Mouse (Mus musculus) liver, embryonic 14.5 days (tissue): Measurements from ENCODE around the gene Reep3. TPM values are rescaled to one million over a fixed set of nuclear protein-coding genes. Genes with fewer than 3 reads are reported as not detected.

Experiments used
- ATAC-seq: fragments of 200-750 bp; cut with Nextera tagmentation; 2 replicates; pipeline ENCODE4 v1.8.0; 2017; ENCODE audit warnings: moderate number of reproducible peaks, mild to moderate bottlenecking, moderate library complexity; ENCODE audit not compliant: insufficient read depth
- DNase-seq, 3 experiments: peaks; one replicate each; pipeline ENCODE4 v3.0.0-alpha.2; 2012 to 2013; ENCODE audit warnings: low read depth in 3 of 3, low spot score in 3 of 3
- H3K27ac ChIP-seq: fragments of 300-500 bp; sonication (generic); 2 replicates; pipeline ENCODE4 v1.5.1; 2014; ENCODE audit warnings: moderate library complexity, mild to moderate bottlenecking, control low read depth, inconsistent platforms
- H3K27me3 ChIP-seq: fragments of 300-500 bp; sonication (generic); 2 replicates; pipeline ENCODE4 v1.6.1; 2014; ENCODE audit warnings: mild to moderate bottlenecking, low read length, moderate library complexity; ENCODE audit not compliant: control insufficient read depth, insufficient read depth
- H3K36me3 ChIP-seq: fragments of 300-500 bp; sonication (generic); replicated peaks from 2 replicates; pipeline ENCODE4 v1.6.1; 2014; ENCODE audit warnings: low read depth; ENCODE audit not compliant: control insufficient read depth, insufficient read depth
- H3K4me1 ChIP-seq, 2 experiments: fragments of 200-500 bp in 1 of 2; fragments of 300-500 bp in 1 of 2; sonication (generic) in 1 of 2; replicated peaks; 2 replicates each; pipeline ENCODE4 v1.6.1; 2012 to 2014; ENCODE audit warnings: antibody characterized with exemption in 1 of 2, inconsistent platforms in 1 of 2, low read length in 1 of 2; ENCODE audit not compliant: control insufficient read depth in 2 of 2, insufficient read depth in 2 of 2
- H3K4me2 ChIP-seq: fragments of 300-500 bp; sonication (generic); 2 replicates; pipeline ENCODE4 v1.6.1; 2014; ENCODE audit warnings: low read depth, mild to moderate bottlenecking, control low read depth, moderate library complexity
- H3K4me3 ChIP-seq, 2 experiments: fragments of 200-500 bp in 1 of 2; fragments of 300-500 bp in 1 of 2; sonication (generic) in 1 of 2; 2 replicates each; pipeline ENCODE4 v1.5.1; 2012 to 2014; ENCODE audit warnings: low read depth in 2 of 2, low read length in 2 of 2, mild to moderate bottlenecking in 2 of 2, control low read depth in 1 of 2, inconsistent platforms in 1 of 2, moderate library complexity in 1 of 2; ENCODE audit not compliant: insufficient read depth in 1 of 2
- H3K9ac ChIP-seq: fragments of 300-500 bp; sonication (generic); replicated peaks from 2 replicates; pipeline ENCODE4 v1.6.1; 2014; ENCODE audit warnings: mild to moderate bottlenecking, control low read depth, moderate library complexity
- H3K9me3 ChIP-seq: fragments of 300-500 bp; sonication (generic); 2 replicates; pipeline ENCODE4 v1.6.1; 2016; ENCODE audit warnings: low read length, mixed read lengths; ENCODE audit not compliant: control insufficient read depth
- CTCF ChIP-seq: IDR thresholded peaks from 2 replicates; pipeline ENCODE4 v1.5.1; 2016; ENCODE audit warnings: antibody characterized with exemption, low read depth, control low read depth
- EP300 ChIP-seq: IDR thresholded peaks from 2 replicates; pipeline ENCODE4 v1.6.1; 2016; ENCODE audit warnings: antibody characterized with exemption, low read depth
- WGBS: fragments of 180-500 bp; shearing (Covaris S2); extraction: QIAGEN DNeasy Blood & Tissue Kit; methylation state at CpG from one replicate; pipeline ENCODE4 v1.1.7; 2014; ENCODE audit not compliant: insufficient replicate concordance; 5-methylcytosine and 5-hydroxymethylcytosine counted together
- polyA plus RNA-seq, 2 experiments: library from polyadenylated mRNA; depleted of rRNA in 1 of 2; stranded (reverse) in 1 of 2; unstranded in 1 of 2; fragments of >200 nt; fragmentation: Nextera tagmentation in 1 of 2; extraction: Ambion mirVana in 1 of 2; gene quantifications; 2 replicates each; pipeline versions ENCODE4 v1.2.1 to v1.2.3; 2012 to 2014

Reep3 gene
- polyA plus RNA-seq, 2 experiments: 3.9 to 5.1 TPM

DNA sequence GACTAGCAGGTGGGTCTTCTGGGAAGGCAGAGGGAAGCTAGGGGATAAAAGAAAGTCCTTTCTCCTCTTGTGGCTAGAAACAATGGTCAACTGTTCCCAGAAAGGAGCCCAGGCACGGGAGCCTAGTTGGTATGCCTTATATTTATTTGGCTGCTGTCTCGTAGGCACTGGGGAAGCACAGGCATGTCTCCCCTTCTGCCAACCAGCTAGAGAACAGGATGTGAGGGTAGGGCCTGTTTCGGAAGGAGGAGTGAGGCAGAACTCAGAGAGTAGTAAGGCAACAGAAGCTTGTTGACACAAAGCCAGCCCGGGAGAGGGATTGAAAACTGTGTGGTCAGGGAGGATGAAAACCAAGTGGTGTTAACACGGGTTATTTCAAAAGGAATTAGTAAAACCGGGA is 101.6 kb downstream of the Reep3 start:
- WGBS: 51% methylated on average over 6 of the region's 6 CpGs
- H3K4me3 ChIP-seq: no peak overlapping the region
- no peaks in the 10 kb centered on the region for H3K9me3 ChIP-seq
- ATAC-seq (no peak), DNase-seq (no peak)
- no peak overlapping the region for H3K27ac ChIP-seq
- peak overlapping the region; percentile 20; the same call in 1 of the 2 replicates for H3K4me2 ChIP-seq
- H3K4me1 ChIP-seq: peaks cover 0 to 8% of the 10 kb centered on the region in 2 experiments; a peak in 3 of 4 replicates
- H3K27me3 ChIP-seq: no peaks in the 10 kb centered on the region
- no peak overlapping the region for H3K9ac ChIP-seq
- H3K36me3 ChIP-seq: no peaks in the 10 kb centered on the region
- TF ChIP-seq CTCF: no peak
- TF ChIP-seq EP300: no peak

DNA sequence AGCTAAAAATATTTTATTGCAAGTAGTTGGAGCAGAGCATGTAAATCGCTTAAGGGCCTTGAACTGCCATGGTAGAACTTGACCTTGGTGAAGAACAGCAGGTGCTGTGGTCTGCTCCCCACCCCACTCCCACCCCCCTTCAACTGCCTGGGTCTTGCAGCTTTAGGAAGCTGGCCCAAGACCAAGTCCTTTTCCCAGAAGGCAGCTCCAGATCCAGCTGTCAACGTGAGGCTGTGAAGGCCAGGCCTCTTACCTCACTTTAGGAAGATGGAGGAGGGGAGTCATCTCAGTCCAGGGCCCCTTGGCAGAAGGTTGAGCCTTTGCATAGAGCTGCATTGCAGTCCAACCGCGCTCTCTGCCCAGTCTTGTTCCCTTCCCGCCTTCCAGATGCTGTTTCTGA is 102.3 kb downstream of the Reep3 start:
- peaks cover 0 to 8% of the 10 kb centered on the region in 2 experiments; a peak in 3 of 4 replicates for H3K4me1 ChIP-seq
- H3K4me3 ChIP-seq: no peak overlapping the region
- peak overlapping the region; percentile 20; the same call in 1 of the 2 replicates for H3K4me2 ChIP-seq
- H3K9ac ChIP-seq: no peak overlapping the region
- H3K9me3 ChIP-seq: no peaks in the 10 kb centered on the region
- H3K36me3 ChIP-seq: no peaks in the 10 kb centered on the region
- H3K27me3 ChIP-seq: no peaks in the 10 kb centered on the region
- ATAC-seq (no peak), DNase-seq (no peak)
- WGBS: 40% methylated on average over 5 of the region's 5 CpGs
- TF ChIP-seq EP300 (no peak), CTCF (no peak)
- H3K27ac ChIP-seq: no peak overlapping the region

DNA sequence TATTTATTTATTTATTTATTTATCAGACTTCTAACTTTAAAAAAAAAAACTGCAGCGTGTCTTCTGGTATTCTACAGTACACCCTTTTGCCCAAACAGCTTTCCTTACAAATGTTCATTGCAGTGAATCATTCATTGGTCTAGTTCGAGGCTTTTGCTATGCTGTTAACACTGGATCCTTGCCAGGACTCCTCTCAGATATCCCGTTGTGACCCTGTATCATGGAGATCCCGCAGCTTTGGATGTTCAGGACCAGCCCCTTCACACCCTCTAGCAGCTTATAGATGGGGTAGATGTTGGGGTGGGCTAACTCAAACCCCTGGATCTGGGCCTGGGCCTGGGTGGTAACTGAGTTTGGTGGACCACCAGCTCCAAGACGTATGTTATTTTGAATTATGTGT is 104.2 kb downstream of the Reep3 start:
- Histone ChIP-seq H3K27me3 (no peaks in the 10 kb centered on the region), H3K4me2 (no peak overlapping the region), H3K4me1 (peaks cover 0 to 8% of the 10 kb centered on the region in 2 experiments; a peak in 3 of 4 replicates), H3K27ac (no peak overlapping the region), H3K4me3 (no peak overlapping the region), H3K9ac (no peak overlapping the region), H3K9me3 (no peaks in the 10 kb centered on the region), H3K36me3 (no peaks in the 10 kb centered on the region)
- DNase-seq (no peak), ATAC-seq (no peak)
- WGBS: 60% methylated on average over 5 of the region's 5 CpGs
- no peak for TF ChIP-seq EP300
- no peak for TF ChIP-seq CTCF

DNA sequence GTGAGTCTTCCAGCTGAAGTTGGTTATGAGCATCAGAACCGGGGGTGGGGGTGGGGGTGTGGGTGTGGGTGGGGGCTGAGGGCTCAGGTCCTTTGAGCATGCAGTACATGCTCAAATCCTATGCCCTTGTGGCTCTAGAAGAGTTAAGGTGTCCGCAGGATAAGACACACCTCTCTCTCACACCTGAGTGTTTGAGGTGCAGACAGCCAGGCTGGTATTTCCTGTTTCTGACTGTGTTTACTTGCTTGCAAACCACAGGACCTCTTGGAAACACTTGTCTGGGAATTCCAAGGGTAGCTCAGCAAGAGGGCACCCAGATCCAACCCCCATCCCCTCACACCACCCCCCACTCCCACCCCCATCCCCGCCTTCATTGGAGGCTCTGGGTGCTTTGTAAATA is 106.2 kb downstream of the Reep3 start:
- no peak overlapping the region for H3K9ac ChIP-seq
- ATAC-seq (no peak), DNase-seq (no peak)
- H3K4me2 ChIP-seq: no peak overlapping the region
- WGBS: 76% methylated on average over 3 of the region's 3 CpGs
- H3K4me1 ChIP-seq: peaks cover 0 to 8% of the 10 kb centered on the region in 2 experiments; a peak in 3 of 4 replicates
- TF ChIP-seq CTCF: no peak
- TF ChIP-seq EP300: no peak
- H3K9me3 ChIP-seq: no peaks in the 10 kb centered on the region
- no peak overlapping the region for H3K27ac ChIP-seq
- H3K36me3 ChIP-seq: no peaks in the 10 kb centered on the region
- no peaks in the 10 kb centered on the region for H3K27me3 ChIP-seq
- H3K4me3 ChIP-seq: no peak overlapping the region

DNA sequence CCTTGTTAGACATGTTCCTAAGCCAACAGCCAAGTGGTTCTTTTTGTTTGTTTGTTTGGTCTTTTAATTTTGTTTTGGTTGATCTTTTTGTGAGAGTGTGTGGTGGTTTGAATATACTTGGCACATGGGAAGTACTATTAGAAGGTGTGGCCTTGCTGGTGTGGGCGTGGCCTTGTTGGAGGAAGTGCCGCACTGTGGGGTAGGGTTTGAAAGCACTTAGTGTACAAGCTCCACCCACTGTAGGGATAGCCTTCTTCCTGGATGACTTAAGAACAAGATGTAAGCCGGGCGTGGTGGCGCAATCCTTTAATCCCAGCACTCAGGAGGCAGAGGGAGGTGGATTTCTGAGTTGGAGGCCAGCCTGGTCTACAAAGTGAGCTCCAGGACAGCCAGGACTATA is 113.7 kb downstream of the Reep3 start:
- Histone ChIP-seq H3K9me3 (no peaks in the 10 kb centered on the region), H3K4me2 (no peak overlapping the region), H3K9ac (no peak overlapping the region), H3K27me3 (no peaks in the 10 kb centered on the region), H3K27ac (no peak overlapping the region), H3K4me3 (no peak overlapping the region), H3K4me1 (no peaks in the 10 kb centered on the region), H3K36me3 (no peaks in the 10 kb centered on the region)
- ATAC-seq (no peak), DNase-seq (no peak)
- TF ChIP-seq CTCF: no peak
- no peak for TF ChIP-seq EP300
- 68% methylated on average over 5 of the region's 5 CpGs for WGBS
